Mouse (Mus musculus): ENCODE results near the gene Slc5a11. TPM values are rescaled to one million over a fixed set of nuclear protein-coding genes. Genes with fewer than 3 reads are reported as not detected.

Slc5a11 gene
- polyA plus RNA-seq, 1 experiment from 2014 or later: 0.37 TPM

- no peak overlapping the region for H3K4me2 ChIP-seq (ENCODE audit: low read length)
- H3K36me3 ChIP-seq (ENCODE audit: control insufficient read depth, insufficient read depth, low read length): peaks cover 95% of the 10 kb centered on the region
- ATAC-seq: no peak
- no peak overlapping the region for H3K27ac ChIP-seq (ENCODE audit: low read depth, low read length)
- no peak overlapping the region for H3K9ac ChIP-seq (ENCODE audit: low read length)
- WGBS: 92% methylated on average over 3 of the region's 3 CpGs
- H3K4me1 ChIP-seq (ENCODE audit: control insufficient read depth, insufficient read depth, low read length): no peaks in the 10 kb centered on the region
- H3K9me3 ChIP-seq (replicated peaks; ENCODE audit: control insufficient read depth, low read length): no peaks in the 10 kb centered on the region
- DNase-seq (ENCODE audit: low spot score): no peak
- H3K4me3 ChIP-seq (ENCODE audit: low read depth, low read length): no peak overlapping the region
- no peaks in the 10 kb centered on the region for H3K27me3 ChIP-seq (replicated peaks; ENCODE audit: control insufficient read depth, insufficient read depth, low read length)
Observed at GRCm38 (mm10) chr7:123188462-123188861, 26.1 kb upstream of the Slc5a11 start.

DNA sequence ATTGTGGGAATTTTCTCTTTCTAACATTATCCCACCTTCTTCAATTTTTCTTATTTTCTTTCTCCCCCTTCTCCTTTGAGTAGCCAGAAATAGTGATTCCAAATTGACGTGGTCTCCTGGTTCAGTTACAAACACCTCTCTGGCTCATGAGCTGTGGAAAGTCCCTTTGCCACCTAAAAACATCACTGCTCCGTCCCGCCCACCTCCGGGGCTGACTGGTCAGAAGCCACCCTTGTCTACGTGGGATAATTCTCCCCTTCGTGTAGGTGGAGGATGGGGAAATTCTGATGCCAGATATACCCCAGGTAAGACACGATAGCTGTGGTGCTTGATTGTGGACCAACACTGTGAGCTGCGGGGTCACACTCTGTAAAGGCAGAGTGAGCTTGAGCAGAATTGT is 24.8 kb upstream of the Slc5a11 start:
- ATAC-seq (no peak), DNase-seq (ENCODE audit: low spot score) (no peak)
- no peaks in the 10 kb centered on the region for H3K4me1 ChIP-seq (ENCODE audit: control insufficient read depth, insufficient read depth, low read length)
- no peaks in the 10 kb centered on the region for H3K27me3 ChIP-seq (replicated peaks; ENCODE audit: control insufficient read depth, insufficient read depth, low read length)
- H3K36me3 ChIP-seq (ENCODE audit: control insufficient read depth, insufficient read depth, low read length): peaks cover 92% of the 10 kb centered on the region
- no peak overlapping the region for H3K4me2 ChIP-seq (ENCODE audit: low read length)
- H3K4me3 ChIP-seq (ENCODE audit: low read depth, low read length): no peak overlapping the region
- H3K27ac ChIP-seq (ENCODE audit: low read depth, low read length): no peak overlapping the region
- 95% methylated on average over 8 of the region's 8 CpGs for WGBS
- H3K9me3 ChIP-seq (replicated peaks; ENCODE audit: control insufficient read depth, low read length): no peaks in the 10 kb centered on the region
- H3K9ac ChIP-seq (ENCODE audit: low read length): no peak overlapping the region

DNA sequence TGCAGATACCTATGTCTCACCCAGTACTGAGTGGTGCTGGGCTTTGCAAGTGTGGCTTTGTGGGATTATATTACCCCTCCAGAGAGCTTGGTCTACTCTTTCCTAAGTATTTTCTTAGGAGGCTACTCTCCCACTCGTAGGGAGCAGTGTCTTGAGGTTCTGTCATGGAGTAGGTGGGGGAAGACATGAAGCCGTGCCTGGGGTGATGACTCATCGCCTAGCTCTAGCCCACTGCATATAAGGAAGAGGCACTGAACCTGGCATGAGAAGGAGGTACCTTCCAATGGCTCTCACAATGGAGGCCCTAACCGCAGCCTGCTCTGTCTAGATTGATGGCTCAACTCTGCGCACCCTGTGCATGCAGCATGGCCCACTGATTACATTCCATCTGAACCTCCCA is 22.8 kb upstream of the Slc5a11 start:
- Histone ChIP-seq H3K9ac (ENCODE audit: low read length) (no peak overlapping the region), H3K4me3 (ENCODE audit: low read depth, low read length) (no peak overlapping the region), H3K27ac (ENCODE audit: low read depth, low read length) (no peak overlapping the region), H3K4me2 (ENCODE audit: low read length) (no peak overlapping the region), H3K36me3 (ENCODE audit: control insufficient read depth, insufficient read depth, low read length) (peaks cover 83% of the 10 kb centered on the region), H3K4me1 (ENCODE audit: control insufficient read depth, insufficient read depth, low read length) (no peaks in the 10 kb centered on the region), H3K27me3 (replicated peaks; ENCODE audit: control insufficient read depth, insufficient read depth, low read length) (no peaks in the 10 kb centered on the region), H3K9me3 (replicated peaks; ENCODE audit: control insufficient read depth, low read length) (no peaks in the 10 kb centered on the region)
- DNase-seq (ENCODE audit: low spot score) (no peak), ATAC-seq (no peak)
- WGBS: 91% methylated on average over 5 of the region's 5 CpGs

DNA sequence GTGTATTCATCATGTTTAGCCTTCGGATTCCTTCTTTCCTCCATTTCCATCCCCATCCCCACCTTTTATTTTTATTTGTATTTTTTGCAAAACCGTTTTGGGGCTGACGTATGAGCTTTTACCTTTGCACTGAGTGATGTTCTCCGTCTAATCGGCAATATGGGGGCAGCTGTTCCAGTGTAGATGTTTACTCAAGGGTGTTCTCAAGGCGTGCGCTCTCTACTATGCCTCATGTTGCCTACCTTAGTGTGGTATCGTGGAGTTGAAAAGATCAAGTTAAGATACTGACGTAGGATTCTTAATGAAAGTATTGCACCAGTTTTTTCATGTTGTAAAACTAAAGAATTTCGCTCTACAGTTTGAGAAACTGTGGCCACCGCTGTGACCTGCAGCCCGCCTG is 21.4 kb upstream of the Slc5a11 start:
- H3K9me3 ChIP-seq (replicated peaks; ENCODE audit: control insufficient read depth, low read length): no peaks in the 10 kb centered on the region
- ATAC-seq (no peak), DNase-seq (ENCODE audit: low spot score) (no peak)
- H3K27me3 ChIP-seq (replicated peaks; ENCODE audit: control insufficient read depth, insufficient read depth, low read length): no peaks in the 10 kb centered on the region
- no peak overlapping the region for H3K4me2 ChIP-seq (ENCODE audit: low read length)
- peaks cover 69% of the 10 kb centered on the region for H3K36me3 ChIP-seq (ENCODE audit: control insufficient read depth, insufficient read depth, low read length)
- no peak overlapping the region for H3K4me3 ChIP-seq (ENCODE audit: low read depth, low read length)
- H3K9ac ChIP-seq (ENCODE audit: low read length): no peak overlapping the region
- 96% methylated on average over 12 of the region's 12 CpGs for WGBS
- no peaks in the 10 kb centered on the region for H3K4me1 ChIP-seq (ENCODE audit: control insufficient read depth, insufficient read depth, low read length)
- H3K27ac ChIP-seq (ENCODE audit: low read depth, low read length): no peak overlapping the region

GRCm38 (mm10) chr7:123194696-123195095 is 19.9 kb upstream of the Slc5a11 start:
- H3K4me1 ChIP-seq (ENCODE audit: control insufficient read depth, insufficient read depth, low read length): no peaks in the 10 kb centered on the region
- H3K27ac ChIP-seq (ENCODE audit: low read depth, low read length): no peak overlapping the region
- ATAC-seq: no peak
- DNase-seq (ENCODE audit: low spot score): no peak
- no peak overlapping the region for H3K9ac ChIP-seq (ENCODE audit: low read length)
- peaks cover 54% of the 10 kb centered on the region for H3K36me3 ChIP-seq (ENCODE audit: control insufficient read depth, insufficient read depth, low read length)
- H3K27me3 ChIP-seq (replicated peaks; ENCODE audit: control insufficient read depth, insufficient read depth, low read length): no peaks in the 10 kb centered on the region
- no peaks in the 10 kb centered on the region for H3K9me3 ChIP-seq (replicated peaks; ENCODE audit: control insufficient read depth, low read length)
- WGBS: 90% methylated on average over 8 of the region's 8 CpGs
- H3K4me3 ChIP-seq (ENCODE audit: low read depth, low read length): no peak overlapping the region
- H3K4me2 ChIP-seq (ENCODE audit: low read length): no peak overlapping the region

DNA sequence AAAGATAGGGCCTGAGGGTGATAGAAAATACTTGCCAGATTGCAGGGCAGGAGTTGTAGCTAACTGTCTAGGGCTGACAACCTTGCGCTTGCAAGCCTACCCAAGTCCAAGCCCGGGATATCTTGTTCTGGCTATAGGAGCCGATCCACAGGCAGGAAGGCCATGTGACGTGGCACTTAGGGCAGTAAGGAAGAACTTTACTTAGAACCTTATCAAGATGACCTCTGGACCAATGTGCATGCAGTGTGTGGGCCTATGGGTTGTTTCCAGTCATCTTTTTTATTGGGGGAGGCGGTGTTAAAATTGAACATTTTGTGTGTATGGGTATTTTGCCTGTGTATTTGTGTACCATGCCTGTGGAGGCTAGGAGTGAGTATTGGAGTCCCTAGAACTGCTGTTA is 18.1 kb upstream of the Slc5a11 start:
- H3K27me3 ChIP-seq (replicated peaks; ENCODE audit: control insufficient read depth, insufficient read depth, low read length): no peaks in the 10 kb centered on the region
- no peak overlapping the region for H3K4me3 ChIP-seq (ENCODE audit: low read depth, low read length)
- no peak overlapping the region for H3K27ac ChIP-seq (ENCODE audit: low read depth, low read length)
- H3K36me3 ChIP-seq (ENCODE audit: control insufficient read depth, insufficient read depth, low read length): peaks cover 37% of the 10 kb centered on the region
- ATAC-seq: no peak
- no peak overlapping the region for H3K4me2 ChIP-seq (ENCODE audit: low read length)
- H3K9ac ChIP-seq (ENCODE audit: low read length): no peak overlapping the region
- WGBS: 92% methylated on average over 5 of the region's 5 CpGs
- DNase-seq (ENCODE audit: low spot score): no peak
- H3K4me1 ChIP-seq (ENCODE audit: control insufficient read depth, insufficient read depth, low read length): no peaks in the 10 kb centered on the region
- H3K9me3 ChIP-seq (replicated peaks; ENCODE audit: control insufficient read depth, low read length): no peaks in the 10 kb centered on the region

GRCm38 (mm10) chr7:123198695-123199094 is 15.9 kb upstream of the Slc5a11 start:
- H3K27ac ChIP-seq (ENCODE audit: low read depth, low read length): no peak overlapping the region
- WGBS: 82% methylated on average over 10 of the region's 10 CpGs
- no peak overlapping the region for H3K4me2 ChIP-seq (ENCODE audit: low read length)
- H3K4me3 ChIP-seq (ENCODE audit: low read depth, low read length): no peak overlapping the region
- DNase-seq (ENCODE audit: low spot score): no peak
- H3K27me3 ChIP-seq (replicated peaks; ENCODE audit: control insufficient read depth, insufficient read depth, low read length): no peaks in the 10 kb centered on the region
- no peak overlapping the region for H3K9ac ChIP-seq (ENCODE audit: low read length)
- H3K36me3 ChIP-seq (ENCODE audit: control insufficient read depth, insufficient read depth, low read length): peaks cover 14% of the 10 kb centered on the region
- H3K4me1 ChIP-seq (ENCODE audit: control insufficient read depth, insufficient read depth, low read length): no peaks in the 10 kb centered on the region
- H3K9me3 ChIP-seq (replicated peaks; ENCODE audit: control insufficient read depth, low read length): no peaks in the 10 kb centered on the region
- ATAC-seq: no peak

GRCm38 (mm10) chr7:123199151-123199550 is 15.4 kb upstream of the Slc5a11 start:
- DNase-seq (ENCODE audit: low spot score) (no peak), ATAC-seq (no peak)
- H3K27ac ChIP-seq (ENCODE audit: low read depth, low read length): no peak overlapping the region
- H3K9me3 ChIP-seq (replicated peaks; ENCODE audit: control insufficient read depth, low read length): no peaks in the 10 kb centered on the region
- 74% methylated on average over 3 of the region's 3 CpGs for WGBS
- no peak overlapping the region for H3K4me2 ChIP-seq (ENCODE audit: low read length)
- peaks cover 11% of the 10 kb centered on the region for H3K36me3 ChIP-seq (ENCODE audit: control insufficient read depth, insufficient read depth, low read length)
- no peak overlapping the region for H3K9ac ChIP-seq (ENCODE audit: low read length)
- H3K4me3 ChIP-seq (ENCODE audit: low read depth, low read length): no peak overlapping the region
- no peaks in the 10 kb centered on the region for H3K27me3 ChIP-seq (replicated peaks; ENCODE audit: control insufficient read depth, insufficient read depth, low read length)
- no peaks in the 10 kb centered on the region for H3K4me1 ChIP-seq (ENCODE audit: control insufficient read depth, insufficient read depth, low read length)

DNA sequence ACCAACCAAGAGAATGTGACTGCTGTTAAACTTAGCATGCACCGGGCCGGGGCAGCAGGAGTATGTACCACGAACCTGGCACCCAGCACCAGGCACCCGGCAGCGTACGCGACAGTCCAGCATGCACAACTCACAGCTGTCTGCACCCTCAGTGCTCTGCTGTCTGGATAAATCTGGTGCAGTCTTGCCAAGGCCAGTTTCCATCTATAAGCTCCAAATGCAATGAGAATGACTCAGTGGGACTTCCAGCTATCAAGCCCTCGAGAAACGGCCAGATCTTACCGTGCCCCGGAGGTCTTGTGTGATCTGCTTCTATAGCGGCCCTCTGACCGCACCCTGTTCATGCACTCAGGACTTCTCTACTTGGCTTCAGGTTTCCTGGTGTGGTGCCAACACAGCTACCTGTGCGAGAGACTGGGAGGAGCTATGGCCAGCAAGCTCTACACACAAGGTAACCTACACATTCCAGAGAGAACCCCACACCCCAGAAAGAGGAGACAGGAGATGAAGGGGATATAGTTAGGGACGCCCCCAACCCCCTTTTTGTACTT is 14.8 kb upstream of the Slc5a11 start:
- Histone ChIP-seq H3K4me3 (ENCODE audit: low read depth, low read length) (no peak overlapping the region), H3K36me3 (ENCODE audit: control insufficient read depth, insufficient read depth, low read length) (peaks cover 8% of the 10 kb centered on the region), H3K9me3 (replicated peaks; ENCODE audit: control insufficient read depth, low read length) (no peaks in the 10 kb centered on the region), H3K4me2 (ENCODE audit: low read length) (no peak overlapping the region), H3K4me1 (ENCODE audit: control insufficient read depth, insufficient read depth, low read length) (no peaks in the 10 kb centered on the region), H3K9ac (ENCODE audit: low read length) (no peak overlapping the region), H3K27me3 (replicated peaks; ENCODE audit: control insufficient read depth, insufficient read depth, low read length) (no peaks in the 10 kb centered on the region), H3K27ac (ENCODE audit: low read depth, low read length) (no peak overlapping the region)
- ATAC-seq (no peak), DNase-seq (ENCODE audit: low spot score) (no peak)
- WGBS: 93% methylated on average over 15 of the region's 15 CpGs

All from forebrain, embryonic 14.5 days (tissue).